Mouse (Mus musculus): ENCODE measurements at regions not wholly inside any gene's neighbourhood (a gene's known extent, or its start where the extent isn't known, plus 50 kb on each side); places are given as distances from the start of the nearest gene placed in this dataset.
A peak's percentile ranks its signal among the peaks of the same experiment; 100 is the strongest.

DNA sequence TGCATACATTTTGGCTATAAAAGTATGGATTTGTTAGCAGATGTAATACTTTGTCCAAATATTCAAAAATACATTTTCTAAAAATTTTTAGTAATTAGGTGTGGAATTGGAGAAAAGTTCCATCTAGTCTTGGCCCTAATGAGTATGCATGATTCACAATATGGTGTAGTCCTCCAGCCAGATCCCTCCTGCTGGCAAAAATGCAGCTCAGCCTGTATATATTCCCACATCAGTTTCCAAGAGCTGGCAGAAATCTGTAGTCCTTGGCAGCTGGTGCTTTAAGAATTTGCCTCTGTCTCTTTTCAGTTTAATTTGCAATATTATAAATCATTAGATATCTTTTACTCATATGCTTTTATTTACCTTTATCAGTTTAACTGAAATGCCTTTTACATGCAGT, 1358.3 kb downstream of the Lrfn5 start:
- no peak overlapping the region for H3K27ac ChIP-seq (replicated peaks)
- H3K9me3 ChIP-seq (ENCODE audit: control insufficient read depth, low read length): no peaks in the 10 kb centered on the region
- H3K36me3 ChIP-seq (ENCODE audit: control insufficient read depth, insufficient read depth, low read length): no peaks in the 10 kb centered on the region
- H3K4me3 ChIP-seq (ENCODE audit: low read depth, low read length): no peak overlapping the region
- no peak for ATAC-seq (ENCODE audit: low FRiP score, low TSS enrichment)
- no peaks in the 10 kb centered on the region for H3K27me3 ChIP-seq (ENCODE audit: control insufficient read depth, insufficient read depth, low read length)
- TF ChIP-seq EP300 (optimal IDR thresholded peaks at IDR 0.05): no peak
- no peak for TF ChIP-seq CTCF (IDR thresholded peaks at IDR 0.05; ENCODE audit: low read depth)
- DNase-seq (ENCODE audit: low spot score): no peak
- H3K4me1 ChIP-seq (replicated peaks; ENCODE audit: control insufficient read depth, insufficient read depth): no peaks in the 10 kb centered on the region
- H3K9ac ChIP-seq (ENCODE audit: low read length): no peak overlapping the region
- H3K4me2 ChIP-seq (replicated peaks; ENCODE audit: low read depth): no peak overlapping the region

DNA sequence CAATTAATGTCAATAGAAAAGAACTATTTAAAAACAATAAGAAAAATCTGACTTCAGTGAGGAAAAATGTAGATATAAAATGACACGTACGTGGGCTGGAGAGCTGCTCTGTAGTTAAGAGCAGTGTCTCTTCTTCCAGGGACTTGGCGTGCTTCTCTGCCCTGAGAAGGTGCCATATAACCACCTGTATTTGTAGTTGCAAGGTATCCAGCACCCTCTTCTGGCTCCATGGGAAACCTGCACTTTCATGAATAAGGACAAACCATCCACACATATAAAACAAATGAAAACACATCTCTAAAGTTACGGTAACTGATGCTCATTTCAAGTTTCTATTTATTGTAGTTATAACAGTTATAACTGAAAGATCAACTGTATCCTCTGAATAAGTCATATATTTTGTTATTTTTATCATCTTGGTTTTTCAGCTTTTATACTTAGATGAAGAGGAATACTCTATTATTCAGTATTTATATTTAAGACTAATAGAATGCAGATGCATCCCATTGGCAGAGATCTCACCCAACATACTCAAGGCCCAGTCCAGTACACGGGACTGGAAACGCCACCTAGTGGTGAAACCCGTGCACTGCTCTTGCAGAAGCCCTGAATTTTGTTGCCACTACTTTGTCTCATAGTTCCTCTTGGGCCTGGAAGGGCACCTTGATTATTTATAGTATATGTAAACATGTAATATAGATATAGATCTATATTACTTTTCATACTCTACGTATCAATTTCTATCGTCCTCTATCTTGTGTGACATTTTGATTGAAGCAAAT, 1370.1 kb downstream of the Lrfn5 start:
- Histone ChIP-seq H3K4me1 (replicated peaks; ENCODE audit: control insufficient read depth, insufficient read depth) (no peaks in the 10 kb centered on the region), H3K36me3 (ENCODE audit: control insufficient read depth, insufficient read depth, low read length) (no peaks in the 10 kb centered on the region), H3K4me3 (ENCODE audit: low read depth, low read length) (no peak overlapping the region), H3K27me3 (ENCODE audit: control insufficient read depth, insufficient read depth, low read length) (no peaks in the 10 kb centered on the region), H3K9me3 (ENCODE audit: control insufficient read depth, low read length) (no peaks in the 10 kb centered on the region), H3K27ac (replicated peaks) (no peak overlapping the region), H3K9ac (ENCODE audit: low read length) (no peak overlapping the region), H3K4me2 (replicated peaks; ENCODE audit: low read depth) (no peak overlapping the region)
- peak; percentile 20; the same call in 1 of the 2 replicates for TF ChIP-seq CTCF (IDR thresholded peaks at IDR 0.05; ENCODE audit: low read depth)
- no peak for TF ChIP-seq EP300 (optimal IDR thresholded peaks at IDR 0.05)
- 76% methylated on average over 9 of the region's 9 CpGs for WGBS
- no peak for ATAC-seq (ENCODE audit: low FRiP score, low TSS enrichment)
- no peak for DNase-seq (ENCODE audit: low spot score)
